ENCODE assay signal across 12 mouse cellular contexts in genomic region chr12:4878296-4878783, GRCm38 (mm10).
"Had no signal": no experiment of that assay in that cellular context is flagged by ENCODE, and none has a peak within 500 bp of the region (broad histone marks: within the 10 kb centered on the region; RNA-seq: fewer than 3 reads in every experiment).

No protein-coding gene starts in this region.

- H3K9ac ChIP-seq: limb, embryonic 13.5 days; liver, embryonic 14.5 days; lung, embryonic 14.5 days; midbrain, embryonic 15.5 days; neural tube, embryonic 13.5 days had no signal

- H3K9me3 ChIP-seq: limb, embryonic 13.5 days; midbrain, embryonic 15.5 days; neural tube, embryonic 13.5 days had no signal

- ATAC-seq: midbrain, embryonic 15.5 days had no signal

- H3K27ac ChIP-seq: kidney, postnatal 0 days; limb, embryonic 13.5 days; liver, embryonic 14.5 days; midbrain, embryonic 15.5 days; neural tube, embryonic 13.5 days had no signal

- H3K4me2 ChIP-seq: limb, embryonic 13.5 days; lung, embryonic 14.5 days; midbrain, embryonic 15.5 days; neural tube, embryonic 13.5 days had no signal

- H3K4me3 ChIP-seq: limb, embryonic 13.5 days; midbrain, embryonic 15.5 days; neural tube, embryonic 13.5 days had no signal

- H3K27me3 ChIP-seq: midbrain, embryonic 15.5 days had no signal

- DNase-seq: kidney, adult 11 months; left cerebral cortex, postnatal 4 days; lung, postnatal 10 days; lung, postnatal 4 days; right cerebral cortex, adult 18-20 months; right cerebral cortex, postnatal 25 days had no signal
